Mouse (Mus musculus): Measurements from ENCODE around the gene Grb7. TPM values are rescaled to one million over a fixed set of nuclear protein-coding genes. Genes with fewer than 3 reads are reported as not detected.
A peak's percentile ranks its signal among the peaks of the same experiment; 100 is the strongest.

Gene Grb7
- polyA plus RNA-seq, 1 experiment from 2014 or later: 17.4 TPM

- no peaks in the 10 kb centered on the region for H3K9me3 ChIP-seq (replicated peaks)
Measured at GRCm38 (mm10) chr11:98458121-98458990, 12.2 kb downstream of the Grb7 start.

GRCm38 (mm10) chr11:98459071-98459741 lies 13.0 kb downstream of the Grb7 start:
- no peak overlapping the region for H3K4me3 ChIP-seq (replicated peaks)
- no peak for DNase-seq
- H3K9me3 ChIP-seq (replicated peaks): no peaks in the 10 kb centered on the region
- H3K36me3 ChIP-seq: peaks cover 17% of the 10 kb centered on the region
- WGBS (ENCODE audit: insufficient replicate concordance): 15% methylated on average over 11 of the region's 11 CpGs
- peaks cover 11% of the 10 kb centered on the region for H3K4me1 ChIP-seq (replicated peaks)
- H3K4me2 ChIP-seq: no peak overlapping the region
- H3K9ac ChIP-seq: no peak overlapping the region
- ATAC-seq (ENCODE audit: low read depth): no peak
- H3K27me3 ChIP-seq: peaks cover 66% of the 10 kb centered on the region
- no peak overlapping the region for H3K27ac ChIP-seq

More at GRCm38 (mm10) chr11:98458121-98458990, 12.2 kb downstream of the Grb7 start:
- peak; percentile 3; the same call in 1 of the 2 replicates for ATAC-seq (ENCODE audit: low read depth)
- Histone ChIP-seq H3K27ac (no peak overlapping the region), H3K9ac (peak overlapping the region; percentile 65), H3K4me1 (replicated peaks) (peaks cover 11% of the 10 kb centered on the region), H3K36me3 (peaks cover 21% of the 10 kb centered on the region), H3K27me3 (peaks cover 67% of the 10 kb centered on the region), H3K4me2 (peak overlapping the region; percentile 83), H3K4me3 (replicated peaks) (peak overlapping the region; percentile 66)
- no peak for DNase-seq
- WGBS (ENCODE audit: insufficient replicate concordance): 3% methylated on average over 30 of the region's 30 CpGs

- Histone ChIP-seq H3K4me3 (replicated peaks) (no peak overlapping the region), H3K36me3 (peaks cover 10% of the 10 kb centered on the region), H3K9me3 (replicated peaks) (no peaks in the 10 kb centered on the region), H3K4me1 (replicated peaks) (peaks cover 11% of the 10 kb centered on the region), H3K4me2 (no peak overlapping the region), H3K27ac (no peak overlapping the region), H3K9ac (no peak overlapping the region), H3K27me3 (peaks cover 66% of the 10 kb centered on the region)
- 69% methylated on average over 9 of the region's 9 CpGs for WGBS (ENCODE audit: insufficient replicate concordance)
- ATAC-seq (ENCODE audit: low read depth) (no peak), DNase-seq (no peak)
Measured at GRCm38 (mm10) chr11:98459860-98460259, 13.7 kb downstream of the Grb7 start.

- WGBS (ENCODE audit: insufficient replicate concordance): 45% methylated on average over 6 of the region's 6 CpGs
- ATAC-seq (ENCODE audit: low read depth) (no peak), DNase-seq (no peak)
- no peak overlapping the region for H3K4me3 ChIP-seq (replicated peaks)
- no peak overlapping the region for H3K9ac ChIP-seq
- no peaks in the 10 kb centered on the region for H3K9me3 ChIP-seq (replicated peaks)
- H3K4me2 ChIP-seq: no peak overlapping the region
- no peaks in the 10 kb centered on the region for H3K36me3 ChIP-seq
- H3K27me3 ChIP-seq: peaks cover 58% of the 10 kb centered on the region
- H3K27ac ChIP-seq: no peak overlapping the region
- H3K4me1 ChIP-seq (replicated peaks): peaks cover 11% of the 10 kb centered on the region
Measured at GRCm38 (mm10) chr11:98461109-98461720, 15.0 kb downstream of the Grb7 start.

GRCm38 (mm10) chr11:98462255-98462654 lies 16.1 kb downstream of the Grb7 start:
- Histone ChIP-seq H3K9ac (no peak overlapping the region), H3K4me1 (replicated peaks) (peaks cover 7% of the 10 kb centered on the region), H3K36me3 (no peaks in the 10 kb centered on the region), H3K4me2 (no peak overlapping the region), H3K9me3 (replicated peaks) (no peaks in the 10 kb centered on the region), H3K27me3 (peaks cover 50% of the 10 kb centered on the region), H3K4me3 (replicated peaks) (no peak overlapping the region), H3K27ac (no peak overlapping the region)
- 74% methylated on average over 6 of the region's 6 CpGs for WGBS (ENCODE audit: insufficient replicate concordance)
- DNase-seq: no peak
- ATAC-seq (ENCODE audit: low read depth): no peak

- H3K9ac ChIP-seq: no peak overlapping the region
- H3K4me3 ChIP-seq (replicated peaks): no peak overlapping the region
- H3K27ac ChIP-seq: no peak overlapping the region
- no peaks in the 10 kb centered on the region for H3K4me1 ChIP-seq (replicated peaks)
- no peaks in the 10 kb centered on the region for H3K9me3 ChIP-seq (replicated peaks)
- WGBS (ENCODE audit: insufficient replicate concordance): 50% methylated on average over 9 of the region's 9 CpGs
- DNase-seq (no peak), ATAC-seq (ENCODE audit: low read depth) (no peak)
- no peak overlapping the region for H3K4me2 ChIP-seq
- H3K36me3 ChIP-seq: no peaks in the 10 kb centered on the region
- peaks cover 39% of the 10 kb centered on the region for H3K27me3 ChIP-seq
Measured at GRCm38 (mm10) chr11:98463911-98464310, 17.7 kb downstream of the Grb7 start.

GRCm38 (mm10) chr11:98464516-98464915 lies 18.3 kb downstream of the Grb7 start:
- Histone ChIP-seq H3K36me3 (no peaks in the 10 kb centered on the region), H3K27ac (no peak overlapping the region), H3K9ac (no peak overlapping the region), H3K4me1 (replicated peaks) (no peaks in the 10 kb centered on the region), H3K4me3 (replicated peaks) (no peak overlapping the region), H3K9me3 (replicated peaks) (no peaks in the 10 kb centered on the region), H3K27me3 (peaks cover 33% of the 10 kb centered on the region), H3K4me2 (no peak overlapping the region)
- no peak for DNase-seq
- WGBS (ENCODE audit: insufficient replicate concordance): 46% methylated on average over 6 of the region's 6 CpGs
- ATAC-seq (ENCODE audit: low read depth): no peak

- H3K9me3 ChIP-seq (replicated peaks): no peaks in the 10 kb centered on the region
- no peak for DNase-seq
- H3K4me3 ChIP-seq (replicated peaks): no peak overlapping the region
- H3K4me1 ChIP-seq (replicated peaks): no peaks in the 10 kb centered on the region
- H3K27ac ChIP-seq: no peak overlapping the region
- 52% methylated on average over 22 of the region's 22 CpGs for WGBS (ENCODE audit: insufficient replicate concordance)
- H3K9ac ChIP-seq: no peak overlapping the region
- ATAC-seq (ENCODE audit: low read depth): no peak
- no peaks in the 10 kb centered on the region for H3K36me3 ChIP-seq
- no peak overlapping the region for H3K4me2 ChIP-seq
- peaks cover 14% of the 10 kb centered on the region; the same call in 1 of the 2 replicates for H3K27me3 ChIP-seq
Measured at GRCm38 (mm10) chr11:98469761-98470714, 23.8 kb downstream of the Grb7 start.

GRCm38 (mm10) chr11:98470795-98471194 lies 24.6 kb downstream of the Grb7 start:
- Histone ChIP-seq H3K4me1 (replicated peaks) (no peaks in the 10 kb centered on the region), H3K9ac (no peak overlapping the region), H3K4me3 (replicated peaks) (no peak overlapping the region), H3K27ac (no peak overlapping the region), H3K27me3 (peaks cover 14% of the 10 kb centered on the region; the same call in 1 of the 2 replicates), H3K36me3 (no peaks in the 10 kb centered on the region), H3K9me3 (replicated peaks) (no peaks in the 10 kb centered on the region), H3K4me2 (no peak overlapping the region)
- WGBS (ENCODE audit: insufficient replicate concordance): 51% methylated on average over 6 of the region's 6 CpGs
- ATAC-seq (ENCODE audit: low read depth) (no peak), DNase-seq (no peak)

GRCm38 (mm10) chr11:98472696-98473095 lies 26.5 kb downstream of the Grb7 start:
- DNase-seq (no peak), ATAC-seq (ENCODE audit: low read depth) (no peak)
- H3K9me3 ChIP-seq (replicated peaks): no peaks in the 10 kb centered on the region
- no peak overlapping the region for H3K4me3 ChIP-seq (replicated peaks)
- H3K36me3 ChIP-seq: no peaks in the 10 kb centered on the region
- H3K4me2 ChIP-seq: no peak overlapping the region
- H3K4me1 ChIP-seq (replicated peaks): no peaks in the 10 kb centered on the region
- WGBS (ENCODE audit: insufficient replicate concordance): 50% methylated on average over 4 of the region's 4 CpGs
- no peak overlapping the region for H3K27ac ChIP-seq
- H3K9ac ChIP-seq: no peak overlapping the region; the same call in 1 of the 2 replicates
- peaks cover 14% of the 10 kb centered on the region; the same call in 1 of the 2 replicates for H3K27me3 ChIP-seq

All from liver, embryonic 13.5 days (tissue).